Mouse (Mus musculus) yolk sac, embryonic 10.5 days (tissue): Measurements from ENCODE around the gene Gpi1.
"Not testable (repeated sequence)": the region's sequence is repeated elsewhere in the genome, so short reads cannot be mapped to it uniquely, and the experiment has no call there.

Experiments used
- DNase-seq: peaks from one replicate; pipeline ENCODE4 v3.0.0-alpha.2; 2017; ENCODE audit warnings: low spot score

Gpi1 gene

GRCm38 (mm10) chr7:34229691-34230111 lies 435 bp downstream of the Gpi1 start:
- no peak for DNase-seq

GRCm38 (mm10) chr7:34229153-34229552 lies 983 bp downstream of the Gpi1 start:
- DNase-seq, result no peak

GRCm38 (mm10) chr7:34228641-34229040 lies 1.5 kb downstream of the Gpi1 start:
- DNase-seq, result no peak

- DNase-seq, result no peak
These were observed 3.3 kb downstream of the Gpi1 start for GRCm38 (mm10) chr7:34226846-34227245.

- DNase-seq, result no peak
These were observed 4.0 kb downstream of the Gpi1 start for GRCm38 (mm10) chr7:34226086-34226485.

- DNase-seq, result no peak
These were observed 5.8 kb downstream of the Gpi1 start for GRCm38 (mm10) chr7:34224308-34224707.

GRCm38 (mm10) chr7:34222340-34222739 lies 7.8 kb downstream of the Gpi1 start:
- DNase-seq, result no peak

- DNase-seq, result no peak
These were observed 8.4 kb downstream of the Gpi1 start for GRCm38 (mm10) chr7:34221594-34222250.

- DNase-seq, result no peak
These were observed 11.6 kb downstream of the Gpi1 start for GRCm38 (mm10) chr7:34218496-34218895.

- DNase-seq, result no peak
These were observed 13.7 kb downstream of the Gpi1 start for GRCm38 (mm10) chr7:34216474-34216873.

- peak; percentile 60 for DNase-seq
These were observed 14.7 kb downstream of the Gpi1 start for GRCm38 (mm10) chr7:34215481-34215880.

- no peak for DNase-seq
These were observed 15.5 kb downstream of the Gpi1 start for GRCm38 (mm10) chr7:34214644-34215043.

GRCm38 (mm10) chr7:34213281-34213680 lies 16.9 kb downstream of the Gpi1 start:
- DNase-seq, result no peak

- DNase-seq, result no peak
These were observed 21.9 kb downstream of the Gpi1 start for GRCm38 (mm10) chr7:34208027-34208745.

- DNase-seq, result no peak
These were observed 23.8 kb downstream of the Gpi1 start for GRCm38 (mm10) chr7:34206331-34206730.

GRCm38 (mm10) chr7:34202147-34202546 lies 28.0 kb downstream of the Gpi1 start:
- DNase-seq, result not testable (repeated sequence)

GRCm38 (mm10) chr7:34200829-34201228 lies 29.3 kb downstream of the Gpi1 start:
- no peak for DNase-seq

- no peak for DNase-seq
These were observed 31.8 kb downstream of the Gpi1 start for GRCm38 (mm10) chr7:34198346-34198745.

GRCm38 (mm10) chr7:34196132-34197128 lies 33.7 kb downstream of the Gpi1 start, which contains the start of gene Pdcd2l:
Gene Pdcd2l, minus strand, starts transcription at chr7:34196661.
- DNase-seq, result peak; percentile 92

- no peak for DNase-seq
These were observed 34.5 kb downstream of the Gpi1 start for GRCm38 (mm10) chr7:34195632-34196031.

- DNase-seq, result no peak
These were observed 37.3 kb downstream of the Gpi1 start for GRCm38 (mm10) chr7:34192825-34193224.

- DNase-seq, result no peak
These were observed 40.7 kb downstream of the Gpi1 start for GRCm38 (mm10) chr7:34189376-34189989.
